Mouse (Mus musculus): ENCODE results near the gene Kat14. TPM values are rescaled to one million over a fixed set of nuclear protein-coding genes. Genes with fewer than 3 reads are reported as not detected.

The Kat14 gene
- polyA plus RNA-seq, 1 experiment: 19.2 TPM

GRCm38 (mm10) chr2:144371566-144371965 is 2.8 kb downstream of the Kat14 start:
- H3K79me2 ChIP-seq (ENCODE audit: control insufficient read depth, insufficient read depth): peaks cover 26% of the 10 kb centered on the region
- no peak overlapping the region for H3K4me3 ChIP-seq
- no peak overlapping the region for H3K4me2 ChIP-seq (ENCODE audit: low read depth)
- TF ChIP-seq TCF3 (IDR thresholded peaks at IDR 0.05; ENCODE audit: insufficient read length, low read depth) (no peak), MYOD1 (IDR thresholded peaks at IDR 0.05; ENCODE audit: control insufficient read depth in 1 of 3, insufficient read length in 2 of 3, low read depth in 2 of 3) (no peak), MYOG (IDR thresholded peaks at IDR 0.05; ENCODE audit: control insufficient read depth in 1 of 3, insufficient read depth in 1 of 3, insufficient read length in 2 of 3, low read depth in 2 of 3) (no peak), E2F4 (IDR thresholded peaks at IDR 0.05; ENCODE audit: insufficient read depth) (no peak), TCF12 (IDR thresholded peaks at IDR 0.05; ENCODE audit: insufficient read depth, poor library complexity, severe bottlenecking) (no peak), MAX (IDR thresholded peaks at IDR 0.05; ENCODE audit: low read depth) (no peak), REST (IDR thresholded peaks at IDR 0.05; ENCODE audit: insufficient read depth, insufficient read length) (no peak), SRF (IDR thresholded peaks at IDR 0.05; ENCODE audit: control insufficient read depth, insufficient read length, low read depth) (no peak), CEBPB (IDR thresholded peaks at IDR 0.05; ENCODE audit: insufficient read depth, poor library complexity, severe bottlenecking) (no peak), POLR2AphosphoS2 (IDR thresholded peaks at IDR 0.05; ENCODE audit: insufficient read length, low read depth) (no peak)
- H3K36me3 ChIP-seq (ENCODE audit: control insufficient read depth, insufficient read depth): peaks cover 9% of the 10 kb centered on the region
- H3K27me3 ChIP-seq (ENCODE audit: control insufficient read depth, insufficient read depth, insufficient read length): no peaks in the 10 kb centered on the region
- H3ac ChIP-seq (ENCODE audit: control insufficient read depth, insufficient read length): no peak overlapping the region

DNA sequence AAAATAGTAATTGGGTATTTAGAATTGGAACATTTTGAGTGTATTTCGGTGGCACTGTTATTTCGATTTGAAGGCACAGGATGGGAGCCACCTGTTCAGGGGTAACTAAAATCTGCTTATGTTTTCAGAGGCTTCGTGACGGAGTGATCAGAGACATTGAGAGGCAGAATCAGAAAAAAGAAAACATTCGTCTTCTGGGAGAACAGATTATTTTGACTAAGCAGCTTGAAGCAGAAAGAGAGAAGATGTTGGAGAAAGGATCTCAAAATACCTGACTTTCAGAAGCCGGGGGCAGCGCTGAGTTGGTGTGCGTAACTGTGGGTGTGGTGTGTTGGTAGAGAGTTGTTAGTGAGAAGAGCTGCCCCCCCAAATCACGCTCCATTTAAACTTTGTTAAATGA is 4.3 kb downstream of the Kat14 start:
- Histone ChIP-seq H3K79me2 (ENCODE audit: control insufficient read depth, insufficient read depth) (peaks cover 26% of the 10 kb centered on the region), H3K4me2 (ENCODE audit: low read depth) (no peak overlapping the region), H3K27me3 (ENCODE audit: control insufficient read depth, insufficient read depth, insufficient read length) (no peaks in the 10 kb centered on the region), H3ac (ENCODE audit: control insufficient read depth, insufficient read length) (no peak overlapping the region), H3K4me3 (no peak overlapping the region), H3K36me3 (ENCODE audit: control insufficient read depth, insufficient read depth) (peaks cover 19% of the 10 kb centered on the region)
- no peak for TF ChIP-seq MYOD1 (IDR thresholded peaks at IDR 0.05; ENCODE audit: control insufficient read depth in 1 of 3, insufficient read length in 2 of 3, low read depth in 2 of 3)
- TF ChIP-seq MYOG (IDR thresholded peaks at IDR 0.05; ENCODE audit: control insufficient read depth in 1 of 3, insufficient read depth in 1 of 3, insufficient read length in 2 of 3, low read depth in 2 of 3): no peak
- TF ChIP-seq POLR2AphosphoS2 (IDR thresholded peaks at IDR 0.05; ENCODE audit: insufficient read length, low read depth): no peak
- no peak for TF ChIP-seq SRF (IDR thresholded peaks at IDR 0.05; ENCODE audit: control insufficient read depth, insufficient read length, low read depth)
- TF ChIP-seq USF1 (IDR thresholded peaks at IDR 0.05; ENCODE audit: low read depth): no peak
- TF ChIP-seq MAX (IDR thresholded peaks at IDR 0.05; ENCODE audit: low read depth): no peak
- TF ChIP-seq E2F4 (IDR thresholded peaks at IDR 0.05; ENCODE audit: insufficient read depth): no peak
- TF ChIP-seq CEBPB (IDR thresholded peaks at IDR 0.05; ENCODE audit: insufficient read depth, poor library complexity, severe bottlenecking): no peak
- TF ChIP-seq POLR2A (IDR thresholded peaks at IDR 0.05; ENCODE audit: insufficient read length, low read depth): no peak
- TF ChIP-seq TCF3 (IDR thresholded peaks at IDR 0.05; ENCODE audit: insufficient read length, low read depth): no peak
- TF ChIP-seq TCF12 (IDR thresholded peaks at IDR 0.05; ENCODE audit: insufficient read depth, poor library complexity, severe bottlenecking): no peak
- no peak for TF ChIP-seq REST (IDR thresholded peaks at IDR 0.05; ENCODE audit: insufficient read depth, insufficient read length)

- peaks cover 32% of the 10 kb centered on the region for H3K36me3 ChIP-seq (ENCODE audit: control insufficient read depth, insufficient read depth)
- no peak for TF ChIP-seq TCF12 (IDR thresholded peaks at IDR 0.05; ENCODE audit: insufficient read depth, poor library complexity, severe bottlenecking)
- TF ChIP-seq MAX (IDR thresholded peaks at IDR 0.05; ENCODE audit: low read depth): no peak
- no peak for TF ChIP-seq TCF3 (IDR thresholded peaks at IDR 0.05; ENCODE audit: insufficient read length, low read depth)
- no peak for TF ChIP-seq REST (IDR thresholded peaks at IDR 0.05; ENCODE audit: insufficient read depth, insufficient read length)
- no peak for TF ChIP-seq MYOD1 (IDR thresholded peaks at IDR 0.05; ENCODE audit: control insufficient read depth in 1 of 3, insufficient read length in 2 of 3, low read depth in 2 of 3)
- no peak overlapping the region for H3K4me2 ChIP-seq (ENCODE audit: low read depth)
- no peaks in the 10 kb centered on the region for H3K27me3 ChIP-seq (ENCODE audit: control insufficient read depth, insufficient read depth, insufficient read length)
- H3K79me2 ChIP-seq (ENCODE audit: control insufficient read depth, insufficient read depth): peaks cover 15% of the 10 kb centered on the region
- no peak overlapping the region for H3K4me3 ChIP-seq
- no peak overlapping the region for H3ac ChIP-seq (ENCODE audit: control insufficient read depth, insufficient read length)
Observed at GRCm38 (mm10) chr2:144375063-144375703, 6.4 kb downstream of the Kat14 start.

GRCm38 (mm10) chr2:144381293-144381692 is 12.5 kb downstream of the Kat14 start:
- Histone ChIP-seq H3K27me3 (ENCODE audit: control insufficient read depth, insufficient read depth, insufficient read length) (no peaks in the 10 kb centered on the region), H3K4me2 (ENCODE audit: low read depth) (no peak overlapping the region), H3K79me2 (ENCODE audit: control insufficient read depth, insufficient read depth) (no peaks in the 10 kb centered on the region), H3K36me3 (ENCODE audit: control insufficient read depth, insufficient read depth) (peaks cover 63% of the 10 kb centered on the region), H3ac (ENCODE audit: control insufficient read depth, insufficient read length) (no peak overlapping the region), H3K4me3 (no peak overlapping the region)
- TF ChIP-seq USF1 (IDR thresholded peaks at IDR 0.05; ENCODE audit: low read depth) (no peak), REST (IDR thresholded peaks at IDR 0.05; ENCODE audit: insufficient read depth, insufficient read length) (no peak), MAX (IDR thresholded peaks at IDR 0.05; ENCODE audit: low read depth) (no peak), POLR2A (IDR thresholded peaks at IDR 0.05; ENCODE audit: insufficient read length, low read depth) (no peak), MYOD1 (IDR thresholded peaks at IDR 0.05; ENCODE audit: control insufficient read depth in 1 of 3, insufficient read length in 2 of 3, low read depth in 2 of 3) (no peak), MYOG (IDR thresholded peaks at IDR 0.05; ENCODE audit: control insufficient read depth in 1 of 3, insufficient read depth in 1 of 3, insufficient read length in 2 of 3, low read depth in 2 of 3) (no peak), TCF3 (IDR thresholded peaks at IDR 0.05; ENCODE audit: insufficient read length, low read depth) (no peak), POLR2AphosphoS2 (IDR thresholded peaks at IDR 0.05; ENCODE audit: insufficient read length, low read depth) (no peak), SRF (IDR thresholded peaks at IDR 0.05; ENCODE audit: control insufficient read depth, insufficient read length, low read depth) (no peak), TCF12 (IDR thresholded peaks at IDR 0.05; ENCODE audit: insufficient read depth, poor library complexity, severe bottlenecking) (no peak)

- Histone ChIP-seq H3ac (ENCODE audit: control insufficient read depth, insufficient read length) (no peak overlapping the region), H3K79me2 (ENCODE audit: control insufficient read depth, insufficient read depth) (no peaks in the 10 kb centered on the region), H3K4me3 (no peak overlapping the region), H3K27me3 (ENCODE audit: control insufficient read depth, insufficient read depth, insufficient read length) (no peaks in the 10 kb centered on the region), H3K4me2 (ENCODE audit: low read depth) (no peak overlapping the region), H3K36me3 (ENCODE audit: control insufficient read depth, insufficient read depth) (peaks cover 60% of the 10 kb centered on the region)
- TF ChIP-seq TCF3 (IDR thresholded peaks at IDR 0.05; ENCODE audit: insufficient read length, low read depth) (no peak), POLR2A (IDR thresholded peaks at IDR 0.05; ENCODE audit: insufficient read length, low read depth) (no peak), POLR2AphosphoS2 (IDR thresholded peaks at IDR 0.05; ENCODE audit: insufficient read length, low read depth) (no peak), CEBPB (IDR thresholded peaks at IDR 0.05; ENCODE audit: insufficient read depth, poor library complexity, severe bottlenecking) (no peak), MYOD1 (IDR thresholded peaks at IDR 0.05; ENCODE audit: control insufficient read depth in 1 of 3, insufficient read length in 2 of 3, low read depth in 2 of 3) (no peak), MAX (IDR thresholded peaks at IDR 0.05; ENCODE audit: low read depth) (no peak)
Observed at GRCm38 (mm10) chr2:144381741-144382140, 13.0 kb downstream of the Kat14 start.

All from myocyte (in vitro differentiated cells).